Mouse (Mus musculus) midbrain, embryonic 16.5 days (tissue): ENCODE results near the gene Gm13119. TPM values are rescaled to one million over a fixed set of nuclear protein-coding genes. Genes with fewer than 3 reads are reported as not detected.
A peak's percentile ranks its signal among the peaks of the same experiment; 100 is the strongest.
"Not testable (repeated sequence)": the region's sequence is repeated elsewhere in the genome, so short reads cannot be mapped to it uniquely, and the experiment has no call there.

Experiments
- ATAC-seq: fragments of 200-750 bp; cut with Nextera tagmentation; 2 replicates; pipeline ENCODE4 v1.8.0; 2017; ENCODE audit warnings: moderate TSS enrichment
- H3K27ac ChIP-seq: fragments of 300-500 bp; sonication (generic); 2 replicates; pipeline ENCODE4 v1.5.1; 2014; ENCODE audit warnings: mild to moderate bottlenecking, low read length, mixed read lengths
- H3K27me3 ChIP-seq: fragments of 300-500 bp; sonication (generic); 2 replicates; pipeline ENCODE4 v1.6.1; 2014; ENCODE audit warnings: low read depth, low read length, mixed read lengths; ENCODE audit not compliant: control insufficient read depth, insufficient read depth
- H3K36me3 ChIP-seq: fragments of 300-500 bp; sonication (generic); 2 replicates; pipeline ENCODE4 v1.6.1; 2014; ENCODE audit warnings: mild to moderate bottlenecking, low read length, moderate library complexity, mixed read lengths; ENCODE audit not compliant: control insufficient read depth, insufficient read depth
- H3K4me1 ChIP-seq: fragments of 300-500 bp; sonication (generic); 2 replicates; pipeline ENCODE4 v1.6.1; 2014; ENCODE audit warnings: mild to moderate bottlenecking, low read length, mixed read lengths; ENCODE audit not compliant: control insufficient read depth, insufficient read depth
- H3K4me2 ChIP-seq: fragments of 300-500 bp; sonication (generic); 2 replicates; pipeline ENCODE4 v1.6.1; 2014; ENCODE audit warnings: mild to moderate bottlenecking, low read length, mixed read lengths
- H3K4me3 ChIP-seq: fragments of 300-500 bp; sonication (generic); 2 replicates; pipeline ENCODE4 v1.5.1; 2014; ENCODE audit warnings: low read depth, mild to moderate bottlenecking, low read length, moderate library complexity, mixed read lengths
- H3K9ac ChIP-seq: fragments of 300-500 bp; sonication (generic); 2 replicates; pipeline ENCODE4 v1.6.1; 2014; ENCODE audit warnings: low read depth, low read length, mixed read lengths
- H3K9me3 ChIP-seq: fragments of 300-500 bp; sonication (generic); replicated peaks from 2 replicates; pipeline ENCODE4 v1.6.1; 2014; ENCODE audit warnings: mild to moderate bottlenecking, low read length, mixed read lengths; ENCODE audit not compliant: control insufficient read depth, poor library complexity, severe bottlenecking
- WGBS: fragments of 180-500 bp; shearing (Covaris S2); extraction: QIAGEN DNeasy Blood & Tissue Kit; methylation state at CpG from one replicate; pipeline ENCODE4 v1.1.7; 2014; 5-methylcytosine and 5-hydroxymethylcytosine counted together
- polyA plus RNA-seq: library from polyadenylated mRNA; unstranded; fragments of >200 nt; fragmentation: Nextera tagmentation; extraction: Ambion mirVana; gene quantifications from 2 replicates; pipeline ENCODE4 v1.2.1, GENCODE M21; 2015

The Gm13119 gene
- not detected in 2 replicates for polyA plus RNA-seq

DNA sequence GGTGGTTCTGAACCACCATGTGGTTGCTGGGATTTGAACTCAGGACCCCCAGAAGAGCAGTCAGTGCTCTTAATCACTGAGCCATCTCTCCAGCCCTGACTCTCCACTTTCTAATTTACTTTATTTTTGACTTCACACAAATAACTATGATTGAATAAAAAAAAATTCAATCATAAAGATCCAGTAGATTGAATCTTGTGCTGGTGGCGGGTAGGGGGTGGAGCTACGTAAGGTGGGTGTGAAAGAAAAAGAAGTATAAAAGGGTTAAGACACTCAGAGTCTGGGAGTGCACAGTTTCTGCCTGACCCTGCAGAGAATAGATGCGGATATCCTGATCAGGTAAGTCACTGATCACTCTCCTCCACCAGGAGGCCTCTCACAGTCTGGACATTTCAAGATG is at the start of gene Gm13119:
TSS of gene Gm13119 (plus strand) at position 301 of the 400 bp plus-strand sequence.
- not testable (repeated sequence) for H3K27me3 ChIP-seq, H3K4me1 ChIP-seq, H3K9ac ChIP-seq, H3K36me3 ChIP-seq, H3K4me2 ChIP-seq, H3K4me3 ChIP-seq, H3K9me3 ChIP-seq, H3K27ac ChIP-seq, ATAC-seq
- 89% methylated on average over 3 of the region's 3 CpGs for WGBS

DNA sequence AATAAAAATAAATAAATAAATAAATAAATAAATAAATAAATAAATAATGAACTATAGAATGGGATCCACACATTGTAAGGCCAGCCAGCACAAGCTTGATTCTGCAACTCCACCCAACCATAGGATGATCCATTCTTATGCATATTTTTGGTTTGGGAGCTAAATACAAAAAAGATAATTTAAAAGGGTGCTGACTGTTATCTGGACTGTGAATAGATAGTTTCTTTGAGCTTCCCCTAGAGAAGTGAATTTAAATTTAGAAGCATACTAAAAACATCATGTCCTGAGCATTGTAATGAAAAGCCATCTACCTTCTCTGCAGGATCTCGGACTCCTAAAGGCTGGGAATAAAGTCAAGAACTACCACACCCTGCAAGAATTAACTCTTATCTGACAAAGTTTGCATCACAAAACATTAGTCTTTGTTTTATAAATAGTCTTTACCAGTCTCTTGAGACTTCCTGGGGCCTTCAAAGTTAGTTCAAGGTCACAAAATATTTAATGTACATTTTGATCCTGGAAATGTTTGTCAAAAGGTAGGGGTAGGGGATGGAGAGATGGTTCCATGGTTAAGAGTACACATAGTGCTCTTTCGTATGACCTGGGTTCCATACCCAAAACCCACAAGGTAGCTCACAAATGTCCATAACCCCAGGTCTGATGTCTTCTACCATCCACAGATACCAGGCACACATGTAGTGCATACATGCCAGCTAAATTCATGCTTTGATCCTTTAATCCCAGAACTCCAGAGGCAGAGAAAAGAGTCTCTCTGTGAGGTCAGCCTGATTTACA is 44.9 kb upstream of the Gm13119 start:
- H3K9me3 ChIP-seq, H3K4me1 ChIP-seq, ATAC-seq, H3K27ac ChIP-seq, H3K4me3 ChIP-seq, H3K9ac ChIP-seq, H3K27me3 ChIP-seq, H3K4me2 ChIP-seq, H3K36me3 ChIP-seq: not testable (repeated sequence)
- WGBS, result 67% methylated on average over 2 of the region's 2 CpGs

- not testable (repeated sequence) for H3K27ac ChIP-seq, H3K4me1 ChIP-seq, H3K9me3 ChIP-seq, H3K4me2 ChIP-seq, H3K36me3 ChIP-seq, H3K9ac ChIP-seq, H3K4me3 ChIP-seq, H3K27me3 ChIP-seq, ATAC-seq
- 57% methylated on average over 4 of the region's 4 CpGs for WGBS
These were observed 27.8 kb upstream of the Gm13119 start, which contains the start of gene Gm13128 for GRCm38 (mm10) chr4:144329949-144330348. Gm13128 (plus strand) TSS chr4:144330249.

GRCm38 (mm10) chr4:144335856-144336255 is 21.9 kb upstream of the Gm13119 start:
- not testable (repeated sequence) for H3K9me3 ChIP-seq, H3K4me2 ChIP-seq, H3K4me1 ChIP-seq, H3K9ac ChIP-seq, H3K27me3 ChIP-seq, H3K36me3 ChIP-seq, H3K27ac ChIP-seq, ATAC-seq, H3K4me3 ChIP-seq
- WGBS, result 91% methylated on average over 2 of the region's 3 CpGs

GRCm38 (mm10) chr4:144377911-144378310 is 20.2 kb downstream of the Gm13119 start, which contains the start of gene Pramef20:
Pramef20 (minus strand) TSS chr4:144377933.
- Histone ChIP-seq H3K27me3 (no peaks in the 10 kb centered on the region), H3K4me1 (no peaks in the 10 kb centered on the region), H3K27ac (no peak within 1 kb of the TSS), H3K4me2 (no peak within 1 kb of the TSS), H3K9ac (no peak within 1 kb of the TSS), H3K4me3 (no peak within 1 kb of the TSS), H3K36me3 (no peaks in the 10 kb centered on the region), H3K9me3 (peaks cover 31% of the 10 kb centered on the region; the same call in 1 of the 2 replicates)
- 41% methylated on average over 2 of the region's 2 CpGs for WGBS
- no peak for ATAC-seq

GRCm38 (mm10) chr4:144396316-144396715 is 38.6 kb downstream of the Gm13119 start:
- no peak overlapping the region for H3K4me3 ChIP-seq
- no peak for ATAC-seq
- H3K27me3 ChIP-seq, result no peaks in the 10 kb centered on the region
- no peaks in the 10 kb centered on the region for H3K36me3 ChIP-seq
- WGBS, result 37% methylated on average over 3 of the region's 3 CpGs
- H3K9ac ChIP-seq, result no peak overlapping the region
- no peak overlapping the region for H3K4me2 ChIP-seq
- H3K9me3 ChIP-seq, result peaks cover 24% of the 10 kb centered on the region; the same call in 1 of the 2 replicates
- H3K4me1 ChIP-seq, result no peaks in the 10 kb centered on the region
- no peak overlapping the region for H3K27ac ChIP-seq

- Histone ChIP-seq H3K27ac (no peak overlapping the region), H3K9ac (no peak overlapping the region), H3K4me1 (no peaks in the 10 kb centered on the region), H3K36me3 (no peaks in the 10 kb centered on the region), H3K9me3 (peaks cover 11% of the 10 kb centered on the region), H3K4me3 (no peak overlapping the region), H3K4me2 (no peak overlapping the region), H3K27me3 (no peaks in the 10 kb centered on the region)
- 86% methylated on average over 4 of the region's 4 CpGs for WGBS
- no peak for ATAC-seq
These were observed 45.0 kb downstream of the Gm13119 start for GRCm38 (mm10) chr4:144402712-144403111.

- Histone ChIP-seq H3K4me1 (no peaks in the 10 kb centered on the region), H3K9ac (no peak overlapping the region), H3K27me3 (no peaks in the 10 kb centered on the region), H3K4me3 (no peak overlapping the region), H3K9me3 (peaks cover 14% of the 10 kb centered on the region), H3K27ac (no peak overlapping the region), H3K4me2 (peak overlapping the region; percentile 25; the same call in 1 of the 2 replicates), H3K36me3 (no peaks in the 10 kb centered on the region)
- 11% methylated on average over 17 of the region's 17 CpGs for WGBS
- ATAC-seq, result no peak
These were observed 46.8 kb downstream of the Gm13119 start for GRCm38 (mm10) chr4:144404456-144405086.

- no peaks in the 10 kb centered on the region for H3K27me3 ChIP-seq
- ATAC-seq, result no peak
- no peaks in the 10 kb centered on the region for H3K4me1 ChIP-seq
- H3K9ac ChIP-seq, result no peak overlapping the region
- WGBS, result 54% methylated on average over 3 of the region's 3 CpGs
- H3K36me3 ChIP-seq, result no peaks in the 10 kb centered on the region
- no peak overlapping the region for H3K4me2 ChIP-seq
- H3K9me3 ChIP-seq, result peaks cover 24% of the 10 kb centered on the region
- no peak overlapping the region for H3K4me3 ChIP-seq
- no peak overlapping the region for H3K27ac ChIP-seq
These were observed 48.5 kb downstream of the Gm13119 start for GRCm38 (mm10) chr4:144406261-144406660.
